Mouse (Mus musculus): ENCODE measurements around the gene Pilra. TPM values are rescaled to one million over a fixed set of nuclear protein-coding genes. Genes with fewer than 3 reads are reported as not detected.
"Not testable (repeated sequence)": the region's sequence is repeated elsewhere in the genome, so short reads cannot be mapped to it uniquely, and the experiment has no call there.

The Pilra gene
- polyA plus RNA-seq, 1 experiment from 2014 or later: 3.8 TPM

- H3K36me3 ChIP-seq (ENCODE audit: control insufficient read depth, insufficient read depth, low read length); H3K27ac ChIP-seq (replicated peaks in 1 of 2; ENCODE audit: control insufficient read depth in 1 of 2, insufficient read depth in 1 of 2, low read depth in 2 of 2, low read length in 2 of 2); H3K9me3 ChIP-seq (ENCODE audit: control insufficient read depth, low read length); ATAC-seq (ENCODE audit: insufficient number of reproducible peaks, insufficient read depth, low FRiP score, low read depth); H3K27me3 ChIP-seq (ENCODE audit: control insufficient read depth, insufficient read depth, low read length); H3K4me1 ChIP-seq (ENCODE audit: control insufficient read depth in 2 of 2, insufficient read depth in 2 of 2, low read length in 2 of 2); H3K9ac ChIP-seq (ENCODE audit: low read length); H3K4me3 ChIP-seq (ENCODE audit: control insufficient read depth in 1 of 2, insufficient read depth in 1 of 2, low read depth in 1 of 2, low read length in 2 of 2); H3K4me2 ChIP-seq (ENCODE audit: low read length): not testable (repeated sequence)
- WGBS: 79% methylated on average over 1 of the region's 1 CpGs
Observed at GRCm38 (mm10) chr5:137864008-137864407, 27.9 kb upstream of the Pilra start.

GRCm38 (mm10) chr5:137857960-137858710 is 22.1 kb upstream of the Pilra start, which contains the start of gene Pilrb1:
Pilrb1 (minus strand) TSS chr5:137858106.
- H3K4me1 ChIP-seq (ENCODE audit: control insufficient read depth in 2 of 2, insufficient read depth in 2 of 2, low read length in 2 of 2); ATAC-seq (ENCODE audit: insufficient number of reproducible peaks, insufficient read depth, low FRiP score, low read depth); H3K36me3 ChIP-seq (ENCODE audit: control insufficient read depth, insufficient read depth, low read length); H3K9ac ChIP-seq (ENCODE audit: low read length); H3K9me3 ChIP-seq (ENCODE audit: control insufficient read depth, low read length); H3K27me3 ChIP-seq (ENCODE audit: control insufficient read depth, insufficient read depth, low read length); H3K27ac ChIP-seq (replicated peaks in 1 of 2; ENCODE audit: control insufficient read depth in 1 of 2, insufficient read depth in 1 of 2, low read depth in 2 of 2, low read length in 2 of 2); H3K4me2 ChIP-seq (ENCODE audit: low read length); H3K4me3 ChIP-seq (ENCODE audit: control insufficient read depth in 1 of 2, insufficient read depth in 1 of 2, low read depth in 1 of 2, low read length in 2 of 2): not testable (repeated sequence)
- WGBS: 70% methylated on average over 2 of the region's 2 CpGs

- not testable (repeated sequence) for H3K27me3 ChIP-seq (ENCODE audit: control insufficient read depth, insufficient read depth, low read length); H3K4me1 ChIP-seq (ENCODE audit: control insufficient read depth in 2 of 2, insufficient read depth in 2 of 2, low read length in 2 of 2); H3K9ac ChIP-seq (ENCODE audit: low read length); H3K9me3 ChIP-seq (ENCODE audit: control insufficient read depth, low read length); H3K4me3 ChIP-seq (ENCODE audit: control insufficient read depth in 1 of 2, insufficient read depth in 1 of 2, low read depth in 1 of 2, low read length in 2 of 2); H3K36me3 ChIP-seq (ENCODE audit: control insufficient read depth, insufficient read depth, low read length); H3K27ac ChIP-seq (replicated peaks in 1 of 2; ENCODE audit: control insufficient read depth in 1 of 2, insufficient read depth in 1 of 2, low read depth in 2 of 2, low read length in 2 of 2); H3K4me2 ChIP-seq (ENCODE audit: low read length); ATAC-seq (ENCODE audit: insufficient number of reproducible peaks, insufficient read depth, low FRiP score, low read depth)
- WGBS: 69% methylated on average over 4 of the region's 5 CpGs
Observed at GRCm38 (mm10) chr5:137856870-137857269, 20.8 kb upstream of the Pilra start.

GRCm38 (mm10) chr5:137854907-137855306 is 18.8 kb upstream of the Pilra start:
- ATAC-seq (ENCODE audit: insufficient number of reproducible peaks, insufficient read depth, low FRiP score, low read depth); H3K4me3 ChIP-seq (ENCODE audit: control insufficient read depth in 1 of 2, insufficient read depth in 1 of 2, low read depth in 1 of 2, low read length in 2 of 2); H3K9ac ChIP-seq (ENCODE audit: low read length); H3K4me2 ChIP-seq (ENCODE audit: low read length); H3K27me3 ChIP-seq (ENCODE audit: control insufficient read depth, insufficient read depth, low read length); H3K4me1 ChIP-seq (ENCODE audit: control insufficient read depth in 2 of 2, insufficient read depth in 2 of 2, low read length in 2 of 2); H3K27ac ChIP-seq (replicated peaks in 1 of 2; ENCODE audit: control insufficient read depth in 1 of 2, insufficient read depth in 1 of 2, low read depth in 2 of 2, low read length in 2 of 2); H3K9me3 ChIP-seq (ENCODE audit: control insufficient read depth, low read length); H3K36me3 ChIP-seq (ENCODE audit: control insufficient read depth, insufficient read depth, low read length): not testable (repeated sequence)
- 44% methylated on average over 3 of the region's 3 CpGs for WGBS

GRCm38 (mm10) chr5:137850313-137850712 is 14.2 kb upstream of the Pilra start:
- not testable (repeated sequence) for H3K4me3 ChIP-seq (ENCODE audit: control insufficient read depth in 1 of 2, insufficient read depth in 1 of 2, low read depth in 1 of 2, low read length in 2 of 2)
- 72% methylated on average over 1 of the region's 1 CpGs for WGBS

GRCm38 (mm10) chr5:137837110-137837509 is 1.0 kb upstream of the Pilra start:
- not testable (repeated sequence) for H3K9ac ChIP-seq (ENCODE audit: low read length); H3K4me3 ChIP-seq (ENCODE audit: control insufficient read depth in 1 of 2, insufficient read depth in 1 of 2, low read depth in 1 of 2, low read length in 2 of 2); ATAC-seq (ENCODE audit: insufficient number of reproducible peaks, insufficient read depth, low FRiP score, low read depth); H3K4me2 ChIP-seq (ENCODE audit: low read length); H3K9me3 ChIP-seq (ENCODE audit: control insufficient read depth, low read length); H3K4me1 ChIP-seq (ENCODE audit: control insufficient read depth in 2 of 2, insufficient read depth in 2 of 2, low read length in 2 of 2); H3K27ac ChIP-seq (replicated peaks in 1 of 2; ENCODE audit: control insufficient read depth in 1 of 2, insufficient read depth in 1 of 2, low read depth in 2 of 2, low read length in 2 of 2); H3K27me3 ChIP-seq (ENCODE audit: control insufficient read depth, insufficient read depth, low read length); H3K36me3 ChIP-seq (ENCODE audit: control insufficient read depth, insufficient read depth, low read length)

More at GRCm38 (mm10) chr5:137850313-137850712, 14.2 kb upstream of the Pilra start:
- not testable (repeated sequence) for ATAC-seq (ENCODE audit: insufficient number of reproducible peaks, insufficient read depth, low FRiP score, low read depth); H3K9ac ChIP-seq (ENCODE audit: low read length); H3K9me3 ChIP-seq (ENCODE audit: control insufficient read depth, low read length); H3K4me1 ChIP-seq (ENCODE audit: control insufficient read depth in 2 of 2, insufficient read depth in 2 of 2, low read length in 2 of 2); H3K27me3 ChIP-seq (ENCODE audit: control insufficient read depth, insufficient read depth, low read length); H3K27ac ChIP-seq (replicated peaks in 1 of 2; ENCODE audit: control insufficient read depth in 1 of 2, insufficient read depth in 1 of 2, low read depth in 2 of 2, low read length in 2 of 2); H3K36me3 ChIP-seq (ENCODE audit: control insufficient read depth, insufficient read depth, low read length); H3K4me2 ChIP-seq (ENCODE audit: low read length)

- no peaks in the 10 kb centered on the region for H3K4me1 ChIP-seq (ENCODE audit: control insufficient read depth in 2 of 2, insufficient read depth in 2 of 2, low read length in 2 of 2)
- H3K9me3 ChIP-seq (ENCODE audit: control insufficient read depth, low read length): no peaks in the 10 kb centered on the region
- H3K27ac ChIP-seq (replicated peaks in 1 of 2; ENCODE audit: control insufficient read depth in 1 of 2, insufficient read depth in 1 of 2, low read depth in 2 of 2, low read length in 2 of 2): no peak overlapping the region
- H3K9ac ChIP-seq (ENCODE audit: low read length): no peak overlapping the region
- no peak overlapping the region for H3K4me2 ChIP-seq (ENCODE audit: low read length)
- no peak for ATAC-seq (ENCODE audit: insufficient number of reproducible peaks, insufficient read depth, low FRiP score, low read depth)
- H3K27me3 ChIP-seq (ENCODE audit: control insufficient read depth, insufficient read depth, low read length): no peaks in the 10 kb centered on the region
- H3K36me3 ChIP-seq (ENCODE audit: control insufficient read depth, insufficient read depth, low read length): no peaks in the 10 kb centered on the region
- no peak overlapping the region for H3K4me3 ChIP-seq (ENCODE audit: control insufficient read depth in 1 of 2, insufficient read depth in 1 of 2, low read depth in 1 of 2, low read length in 2 of 2)
Observed at GRCm38 (mm10) chr5:137836611-137837010, 530 bp upstream of the Pilra start.

GRCm38 (mm10) chr5:137833500-137833899 is 2.6 kb downstream of the Pilra start:
- no peak for ATAC-seq (ENCODE audit: insufficient number of reproducible peaks, insufficient read depth, low FRiP score, low read depth)
- H3K27me3 ChIP-seq (ENCODE audit: control insufficient read depth, insufficient read depth, low read length): no peaks in the 10 kb centered on the region
- H3K4me2 ChIP-seq (ENCODE audit: low read length): no peak overlapping the region
- WGBS: 48% methylated on average over 4 of the region's 4 CpGs
- H3K27ac ChIP-seq (replicated peaks in 1 of 2; ENCODE audit: control insufficient read depth in 1 of 2, insufficient read depth in 1 of 2, low read depth in 2 of 2, low read length in 2 of 2): no peak overlapping the region
- no peaks in the 10 kb centered on the region for H3K9me3 ChIP-seq (ENCODE audit: control insufficient read depth, low read length)
- no peak overlapping the region for H3K9ac ChIP-seq (ENCODE audit: low read length)
- H3K4me1 ChIP-seq (ENCODE audit: control insufficient read depth in 2 of 2, insufficient read depth in 2 of 2, low read length in 2 of 2): no peaks in the 10 kb centered on the region
- no peaks in the 10 kb centered on the region for H3K36me3 ChIP-seq (ENCODE audit: control insufficient read depth, insufficient read depth, low read length)
- no peak overlapping the region for H3K4me3 ChIP-seq (ENCODE audit: control insufficient read depth in 1 of 2, insufficient read depth in 1 of 2, low read depth in 1 of 2, low read length in 2 of 2)

All from heart, embryonic 14.5 days (tissue).